Mouse (Mus musculus): ENCODE data around the gene Umps. TPM values are rescaled to one million over a fixed set of nuclear protein-coding genes. Genes with fewer than 3 reads are reported as not detected.

The Umps gene
- total and polyA plus RNA-seq, 3 experiments: 109 to 132 TPM; not detected in 1

- H3K27me3 ChIP-seq (ENCODE audit: control insufficient read depth in 1 of 2, insufficient read depth in 2 of 2, low read length in 2 of 2): peaks cover 5 to 19% of the 10 kb centered on the region in 2 experiments
- H3K9me3 ChIP-seq (replicated peaks; ENCODE audit: insufficient read depth, low read length): no peaks in the 10 kb centered on the region
- H3K4me3 ChIP-seq (ENCODE audit: control insufficient read depth in 1 of 2, insufficient read depth in 1 of 2, low read depth in 2 of 2, low read length in 2 of 2): no peak overlapping the region
- no peak overlapping the region for H3K27ac ChIP-seq (ENCODE audit: control insufficient read depth, low read depth, low read length)
- TF ChIP-seq ZKSCAN1 (IDR thresholded peaks at IDR 0.05; ENCODE audit: low read depth, low read length): no peak
- no peak for TF ChIP-seq RCOR1 (IDR thresholded peaks at IDR 0.05; ENCODE audit: low read depth, low read length)
- TF ChIP-seq ZNF384 (IDR thresholded peaks at IDR 0.05; ENCODE audit: low read depth, low read length): no peak
- TF ChIP-seq UBTF (IDR thresholded peaks at IDR 0.05; ENCODE audit: borderline replicate concordance, insufficient read depth, low read depth, low read length): no peak
- no peak for TF ChIP-seq BHLHE40 (IDR thresholded peaks at IDR 0.05; ENCODE audit: borderline replicate concordance, low read depth, low read length)
- TF ChIP-seq POLR2AphosphoS2 (IDR thresholded peaks at IDR 0.05; ENCODE audit: low read length): no peak
- no peak for TF ChIP-seq GABPA (IDR thresholded peaks at IDR 0.05; ENCODE audit: low read depth, low read length)
- no peak for TF ChIP-seq HCFC1 (IDR thresholded peaks at IDR 0.05; ENCODE audit: low read depth, low read length)
- no peak for TF ChIP-seq TAL1 (IDR thresholded peaks at IDR 0.05; ENCODE audit: low read length)
- TF ChIP-seq MAZ (IDR thresholded peaks at IDR 0.05; ENCODE audit: low read depth, low read length): no peak
- no peak for TF ChIP-seq RAD21 (IDR thresholded peaks at IDR 0.05; ENCODE audit: low read depth, low read length)
- TF ChIP-seq CTCF (IDR thresholded peaks at IDR 0.05 in 2 of 3, conservative IDR thresholded peaks at IDR 0.05 in 1 of 3; ENCODE audit: control insufficient read depth in 1 of 3, insufficient read depth in 1 of 3, low read depth in 2 of 3, low read length in 3 of 3, poor library complexity in 1 of 3, severe bottlenecking in 1 of 3): no peak
- no peak for TF ChIP-seq EP300 (IDR thresholded peaks at IDR 0.05; ENCODE audit: low read depth in 1 of 2, low read length in 2 of 2)
- no peak for TF ChIP-seq TCF12 (IDR thresholded peaks at IDR 0.05; ENCODE audit: low read depth, low read length)
- TF ChIP-seq ZC3H11A (IDR thresholded peaks at IDR 0.05; ENCODE audit: low read depth, low read length): no peak
- no peak for TF ChIP-seq CHD1 (IDR thresholded peaks at IDR 0.05; ENCODE audit: low read depth, low read length)
- no peak for TF ChIP-seq USF1 (IDR thresholded peaks at IDR 0.05; ENCODE audit: low read depth, low read length)
- no peaks in the 10 kb centered on the region for H3K36me3 ChIP-seq (ENCODE audit: control insufficient read depth in 1 of 2, insufficient read depth in 2 of 2, low read length in 2 of 2)
- no peak overlapping the region for H3K9ac ChIP-seq (ENCODE audit: control insufficient read depth, low read depth, low read length, poor library complexity, severe bottlenecking)
- H3K79me2 ChIP-seq (ENCODE audit: control insufficient read depth, insufficient read depth, low read length, poor library complexity): no peaks in the 10 kb centered on the region
- DNase-seq (ENCODE audit: low read depth, low spot score): no peak
- H3K4me1 ChIP-seq (ENCODE audit: control insufficient read depth in 1 of 2, insufficient read depth in 2 of 2, low read length in 2 of 2): no peaks in the 10 kb centered on the region
Measured at GRCm38 (mm10) chr16:33908239-33908638, 58.6 kb downstream of the Umps start.

Other genes starting within 250 kb of the Umps start
- gene Muc13, start 173.0 kb downstream of the Umps start, total RNA-seq (2012; rRNA removed): 59.5 and 60.4 TPM in 2 replicates
- 100 to 1,000 TPM in 1 of 2 experiments, not detected in 1; 129 TPM for gene Muc13, start 173.0 kb downstream of the Umps start, polyA plus RNA-seq (2012; ENCODE audit: insufficient read depth in 1 of 2, insufficient read length in 2 of 2, low read depth in 1 of 2, low replicate concordance in 2 of 2, missing spikeins in 1 of 2)
- 0.16 and 0.27 TPM in 2 replicates for gene Itgb5, start 137.4 kb downstream of the Umps start, total RNA-seq (2012; rRNA removed)
- gene Itgb5, start 137.4 kb downstream of the Umps start, polyA plus RNA-seq (2012; ENCODE audit: insufficient read depth in 1 of 2, insufficient read length in 2 of 2, low read depth in 1 of 2, low replicate concordance in 2 of 2, missing spikeins in 1 of 2): under 1 TPM in 1 of 2 experiments, not detected in 1; 0.58 TPM

Measured in MEL (cell line).